Mouse (Mus musculus): ENCODE results near the gene Mzf1. TPM values are rescaled to one million over a fixed set of nuclear protein-coding genes. Genes with fewer than 3 reads are reported as not detected.

Mzf1 gene
- polyA plus RNA-seq, 1 experiment from 2014 or later: 0.93 TPM

DNA sequence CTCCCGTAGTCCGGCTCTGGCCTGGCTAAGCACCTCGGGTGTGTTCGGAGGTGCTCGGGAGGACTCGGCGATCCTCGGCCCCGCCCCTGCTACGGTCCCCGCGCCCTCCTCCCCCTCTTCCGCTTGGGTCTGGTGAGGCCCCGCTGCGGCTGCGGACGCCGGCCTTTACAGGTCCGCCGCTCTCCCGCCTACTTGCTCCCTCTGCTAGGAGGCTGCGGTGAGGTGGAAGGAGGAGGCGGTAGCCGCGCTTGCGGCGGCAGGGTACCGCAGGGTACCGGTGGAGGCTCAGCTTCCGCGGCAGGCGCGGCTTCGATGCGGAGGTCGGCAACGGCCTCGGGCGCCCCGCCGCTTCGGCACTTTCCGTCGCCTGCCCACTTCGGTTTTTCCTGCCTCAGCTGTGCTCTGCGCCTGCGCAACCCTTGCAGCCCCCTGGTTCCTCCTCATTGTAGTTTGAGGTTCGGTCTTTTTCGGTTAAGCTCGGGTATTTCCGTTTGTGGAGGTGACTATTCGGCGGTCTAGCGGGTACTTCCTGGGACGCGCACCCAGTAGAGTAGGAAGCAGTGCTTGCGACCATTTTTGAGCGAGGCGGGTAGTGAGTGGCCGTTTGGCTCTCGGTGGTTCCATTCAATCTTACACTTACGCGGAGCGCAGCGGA, 16.5 kb downstream of the Mzf1 start, which contains the start of gene Ube2m:
Gene Ube2m (minus strand): TSS at position 375 of the 655 bp plus-strand sequence.
- Histone ChIP-seq H3K4me2 (replicated peaks; ENCODE audit: low read depth) (peak within 1 kb of the TSS; percentile 65), H3K9ac (ENCODE audit: low read length) (peak within 1 kb of the TSS; percentile 97), H3K27ac (replicated peaks) (peak within 1 kb of the TSS; percentile 99), H3K27me3 (ENCODE audit: control insufficient read depth, insufficient read depth, low read length) (no peaks in the 10 kb centered on the region), H3K36me3 (ENCODE audit: control insufficient read depth, insufficient read depth, low read length) (peaks cover 6% of the 10 kb centered on the region), H3K9me3 (ENCODE audit: control insufficient read depth, low read length) (no peaks in the 10 kb centered on the region), H3K4me1 (replicated peaks; ENCODE audit: control insufficient read depth, insufficient read depth) (peaks cover 6% of the 10 kb centered on the region; the same call in 1 of the 2 replicates), H3K4me3 (ENCODE audit: low read depth, low read length) (peak within 1 kb of the TSS; percentile 72)
- TF ChIP-seq CTCF (IDR thresholded peaks at IDR 0.05; ENCODE audit: low read depth) (no peak), EP300 (optimal IDR thresholded peaks at IDR 0.05) (peak; percentile 32)
- DNase-seq (ENCODE audit: low spot score) (peak; percentile 97), ATAC-seq (ENCODE audit: low FRiP score, low TSS enrichment) (peak; percentile 93)
- WGBS: under 1% methylated on average over 40 of the region's 65 CpGs

DNA sequence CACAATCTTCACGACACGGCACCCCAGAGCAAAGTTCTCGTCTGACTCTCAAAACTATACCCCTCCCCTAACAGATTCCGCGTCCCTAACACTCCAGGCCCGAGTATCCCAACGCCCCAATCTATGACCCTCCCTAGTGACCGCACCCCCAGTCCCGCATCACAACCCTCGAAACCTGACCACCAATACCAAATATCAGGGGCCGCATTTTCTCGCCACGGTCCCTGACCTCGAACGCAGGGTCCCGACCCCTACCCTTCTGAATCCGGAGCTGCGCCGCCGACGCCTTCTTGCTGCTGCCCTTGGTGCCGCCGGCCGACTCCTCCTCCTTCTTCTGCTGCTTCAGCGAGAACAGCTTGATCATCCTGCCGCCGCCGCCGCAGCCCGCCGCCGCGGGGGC, 17.2 kb downstream of the Mzf1 start:
- DNase-seq (ENCODE audit: low spot score) (no peak), ATAC-seq (ENCODE audit: low FRiP score, low TSS enrichment) (no peak; the same call in 1 of the 2 replicates)
- no peak for TF ChIP-seq EP300 (optimal IDR thresholded peaks at IDR 0.05)
- no peak for TF ChIP-seq CTCF (IDR thresholded peaks at IDR 0.05; ENCODE audit: low read depth)
- no peaks in the 10 kb centered on the region for H3K27me3 ChIP-seq (ENCODE audit: control insufficient read depth, insufficient read depth, low read length)
- WGBS: under 1% methylated on average over 33 of the region's 33 CpGs
- peak overlapping the region; percentile 99 for H3K27ac ChIP-seq (replicated peaks)
- peaks cover 6% of the 10 kb centered on the region; the same call in 1 of the 2 replicates for H3K4me1 ChIP-seq (replicated peaks; ENCODE audit: control insufficient read depth, insufficient read depth)
- H3K4me2 ChIP-seq (replicated peaks; ENCODE audit: low read depth): peak overlapping the region; percentile 65
- H3K4me3 ChIP-seq (ENCODE audit: low read depth, low read length): peak overlapping the region; percentile 72
- no peaks in the 10 kb centered on the region for H3K9me3 ChIP-seq (ENCODE audit: control insufficient read depth, low read length)
- peak overlapping the region; percentile 97 for H3K9ac ChIP-seq (ENCODE audit: low read length)
- H3K36me3 ChIP-seq (ENCODE audit: control insufficient read depth, insufficient read depth, low read length): peaks cover 6% of the 10 kb centered on the region

DNA sequence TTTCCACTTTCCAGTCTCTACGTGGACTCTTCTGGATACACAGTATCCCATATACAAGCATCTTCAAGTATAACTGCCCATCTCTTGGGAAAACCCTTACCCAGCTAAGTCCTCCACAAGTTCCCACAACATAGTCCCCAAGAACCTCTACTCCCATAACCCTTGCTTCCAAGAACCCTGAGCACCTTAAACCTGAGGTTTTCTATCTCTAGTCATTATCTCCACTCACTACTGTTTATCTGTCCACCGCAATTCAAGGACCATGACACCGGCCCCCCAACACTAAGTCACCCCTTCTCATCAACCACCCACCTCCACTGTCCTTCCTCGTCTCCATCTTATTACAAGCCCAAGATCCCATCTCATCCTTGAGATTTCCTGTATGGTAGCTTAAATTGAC, 17.8 kb downstream of the Mzf1 start:
- Histone ChIP-seq H3K27ac (replicated peaks) (no peak overlapping the region; the same call in 1 of the 2 replicates), H3K4me3 (ENCODE audit: low read depth, low read length) (peak overlapping the region; percentile 72), H3K36me3 (ENCODE audit: control insufficient read depth, insufficient read depth, low read length) (peaks cover 11% of the 10 kb centered on the region), H3K27me3 (ENCODE audit: control insufficient read depth, insufficient read depth, low read length) (no peaks in the 10 kb centered on the region), H3K4me1 (replicated peaks; ENCODE audit: control insufficient read depth, insufficient read depth) (peaks cover 6% of the 10 kb centered on the region; the same call in 1 of the 2 replicates), H3K9me3 (ENCODE audit: control insufficient read depth, low read length) (no peaks in the 10 kb centered on the region), H3K9ac (ENCODE audit: low read length) (peak overlapping the region; percentile 97), H3K4me2 (replicated peaks; ENCODE audit: low read depth) (peak overlapping the region; percentile 65)
- no peak for ATAC-seq (ENCODE audit: low FRiP score, low TSS enrichment)
- TF ChIP-seq EP300 (optimal IDR thresholded peaks at IDR 0.05) (no peak), CTCF (IDR thresholded peaks at IDR 0.05; ENCODE audit: low read depth) (no peak)
- WGBS: 23% methylated on average over 4 of the region's 4 CpGs
- no peak for DNase-seq (ENCODE audit: low spot score)

DNA sequence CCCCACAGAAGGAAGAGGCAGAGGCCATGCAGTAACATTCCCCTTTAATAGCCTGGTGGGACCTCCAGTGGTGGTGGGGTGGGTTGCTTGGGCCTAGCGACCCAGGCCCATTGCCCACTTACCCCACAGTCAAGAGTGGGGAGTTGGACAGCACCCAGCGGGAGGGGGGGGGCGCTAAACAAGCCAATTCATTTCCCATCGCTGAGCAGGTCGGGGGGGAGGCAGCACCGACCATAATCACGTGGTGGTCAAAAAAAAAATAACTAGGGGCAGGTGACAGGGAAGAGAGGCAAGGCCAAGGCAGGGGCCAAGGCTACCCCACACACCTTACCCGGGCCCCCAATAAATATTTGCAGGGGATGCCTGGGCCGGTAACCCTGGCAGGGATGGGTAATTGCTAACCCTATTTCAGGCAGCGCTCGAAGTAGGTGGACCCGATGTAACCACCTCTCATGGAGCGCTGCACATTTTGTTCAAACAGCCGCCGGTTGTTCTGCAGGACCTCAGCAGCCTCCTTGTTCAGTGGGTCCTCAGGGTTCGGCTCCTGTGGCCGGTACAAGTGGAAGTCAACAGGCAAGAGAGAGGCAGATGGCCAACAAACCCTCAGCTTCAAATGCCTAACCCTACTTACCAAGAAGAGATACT, 19.2 kb downstream of the Mzf1 start:
- TF ChIP-seq EP300 (optimal IDR thresholded peaks at IDR 0.05): no peak
- no peak for TF ChIP-seq CTCF (IDR thresholded peaks at IDR 0.05; ENCODE audit: low read depth)
- DNase-seq (ENCODE audit: low spot score) (no peak), ATAC-seq (ENCODE audit: low FRiP score, low TSS enrichment) (no peak)
- Histone ChIP-seq H3K4me1 (replicated peaks; ENCODE audit: control insufficient read depth, insufficient read depth) (peaks cover 6% of the 10 kb centered on the region; the same call in 1 of the 2 replicates), H3K27ac (replicated peaks) (peak overlapping the region; percentile 96), H3K9me3 (ENCODE audit: control insufficient read depth, low read length) (no peaks in the 10 kb centered on the region), H3K9ac (ENCODE audit: low read length) (peak overlapping the region; percentile 79; the same call in 1 of the 2 replicates), H3K4me3 (ENCODE audit: low read depth, low read length) (no peak overlapping the region), H3K27me3 (ENCODE audit: control insufficient read depth, insufficient read depth, low read length) (no peaks in the 10 kb centered on the region), H3K4me2 (replicated peaks; ENCODE audit: low read depth) (no peak overlapping the region), H3K36me3 (ENCODE audit: control insufficient read depth, insufficient read depth, low read length) (peaks cover 19% of the 10 kb centered on the region)
- WGBS: 80% methylated on average over 17 of the region's 17 CpGs

DNA sequence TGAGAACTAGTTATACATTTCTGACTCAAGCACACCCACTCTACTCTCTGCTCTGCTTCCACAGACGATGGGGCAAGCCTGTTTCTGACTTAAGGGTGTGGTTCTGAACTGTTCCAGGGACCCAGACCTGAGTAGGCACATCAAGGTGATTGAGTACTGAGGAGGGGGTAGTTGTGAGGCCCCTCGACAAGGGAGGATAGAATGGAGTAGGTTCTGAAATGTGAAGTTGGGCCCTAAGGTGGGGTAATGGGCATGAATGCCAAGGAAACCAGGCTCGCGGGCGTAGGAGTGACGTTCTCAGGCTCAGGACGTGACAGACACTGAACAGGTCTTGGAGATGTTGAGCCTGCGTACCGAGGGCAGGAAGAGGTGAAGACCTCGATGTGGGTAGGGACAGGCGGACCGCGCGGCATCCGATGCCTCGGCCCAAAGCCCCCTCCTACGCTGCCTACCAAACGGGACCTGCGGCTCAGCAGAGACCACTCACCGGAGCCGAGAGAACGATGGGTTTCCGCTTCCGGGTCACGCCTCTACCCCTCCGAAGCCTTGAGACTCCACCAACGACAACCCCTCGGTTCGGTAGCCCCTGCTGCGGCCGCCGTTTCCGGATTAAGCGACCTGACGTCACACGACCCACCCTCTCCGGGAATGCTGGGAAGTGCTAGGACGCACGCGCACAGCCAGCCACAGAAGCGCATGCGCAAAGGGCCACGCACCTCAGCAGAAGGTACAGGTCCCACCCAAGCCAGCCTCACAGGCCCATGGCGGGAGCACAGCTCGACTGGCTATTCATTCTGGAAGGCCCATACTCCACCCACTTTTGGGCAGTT, 20.2 kb downstream of the Mzf1 start, which contains the start of gene Chmp2a:
Gene Chmp2a (minus strand): TSS at position 660 of the 830 bp plus-strand sequence.
- ATAC-seq (ENCODE audit: low FRiP score, low TSS enrichment): peak; percentile 83
- no peaks in the 10 kb centered on the region for H3K9me3 ChIP-seq (ENCODE audit: control insufficient read depth, low read length)
- H3K27ac ChIP-seq (replicated peaks): peak within 1 kb of the TSS; percentile 96
- peaks cover 28% of the 10 kb centered on the region for H3K36me3 ChIP-seq (ENCODE audit: control insufficient read depth, insufficient read depth, low read length)
- TF ChIP-seq EP300 (optimal IDR thresholded peaks at IDR 0.05) (no peak), CTCF (IDR thresholded peaks at IDR 0.05; ENCODE audit: low read depth) (no peak)
- DNase-seq (ENCODE audit: low spot score): peak; percentile 99
- H3K4me2 ChIP-seq (replicated peaks; ENCODE audit: low read depth): peak within 1 kb of the TSS; percentile 74
- peak within 1 kb of the TSS; percentile 79 for H3K9ac ChIP-seq (ENCODE audit: low read length)
- no peaks in the 10 kb centered on the region for H3K27me3 ChIP-seq (ENCODE audit: control insufficient read depth, insufficient read depth, low read length)
- WGBS: under 1% methylated on average over 45 of the region's 45 CpGs
- H3K4me1 ChIP-seq (replicated peaks; ENCODE audit: control insufficient read depth, insufficient read depth): peaks cover 6% of the 10 kb centered on the region; the same call in 1 of the 2 replicates
- peak within 1 kb of the TSS; percentile 57 for H3K4me3 ChIP-seq (ENCODE audit: low read depth, low read length)
